Mouse (Mus musculus): Measurements from ENCODE around the gene Sik1. TPM values are rescaled to one million over a fixed set of nuclear protein-coding genes. Genes with fewer than 3 reads are reported as not detected.

Sik1 gene
- polyA plus RNA-seq, 2 experiments: 2.6 to 3.0 TPM

DNA sequence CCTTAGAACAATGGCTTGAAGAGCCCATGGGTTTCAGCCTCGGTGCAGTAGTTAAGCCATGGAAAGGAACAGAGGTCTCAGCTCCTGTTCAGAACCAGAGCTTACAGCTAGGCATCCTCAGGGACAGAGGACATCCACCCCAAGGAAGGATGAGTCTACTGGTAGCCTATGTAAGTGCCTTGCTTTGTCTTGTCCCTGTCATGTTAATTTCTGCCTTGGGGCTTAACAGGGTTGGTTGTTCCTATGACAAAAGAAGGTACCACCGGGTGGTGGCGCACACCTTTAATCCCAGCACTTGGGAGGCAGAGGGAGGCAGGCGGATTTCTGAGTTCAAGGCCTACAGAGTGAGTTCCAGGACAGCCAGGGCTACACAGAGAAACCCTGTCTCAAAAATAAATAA lies 44.3 kb downstream of the Sik1 start:
- WGBS (ENCODE audit: insufficient replicate concordance): 46% methylated on average over 4 of the region's 4 CpGs
- ATAC-seq (ENCODE audit: insufficient read depth): no peak

DNA sequence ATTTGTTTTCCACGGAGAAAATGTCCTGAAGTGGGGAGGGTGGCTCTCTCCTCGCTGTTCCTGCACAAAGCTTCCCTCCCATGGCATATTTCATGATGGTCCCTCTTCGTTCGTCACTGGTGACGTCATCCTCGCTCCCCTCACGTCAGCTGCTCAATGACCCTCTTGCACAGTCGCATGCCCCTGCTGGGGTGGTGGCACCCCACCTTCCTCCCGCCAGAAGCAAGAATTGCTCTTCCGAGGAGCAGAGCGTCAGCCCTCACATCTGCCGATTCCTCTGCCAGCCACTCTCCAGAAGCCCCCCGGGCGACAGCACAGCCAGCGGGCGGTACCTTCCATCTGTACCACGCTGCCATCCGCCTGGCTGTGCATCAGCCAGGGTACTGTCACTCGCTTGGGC lies 45.7 kb downstream of the Sik1 start:
- Histone ChIP-seq H3K27ac (no peak overlapping the region), H3K4me1 (replicated peaks; ENCODE audit: control insufficient read depth in 2 of 2, insufficient read depth in 2 of 2, low read length in 1 of 2) (peaks cover 0 to 2% of the 10 kb centered on the region in 2 experiments; a peak in 2 of 4 replicates), H3K27me3 (ENCODE audit: control insufficient read depth, insufficient read depth, low read length) (no peaks in the 10 kb centered on the region), H3K4me3 (ENCODE audit: insufficient read depth in 1 of 2, low read depth in 2 of 2, low read length in 2 of 2) (no peak overlapping the region), H3K36me3 (replicated peaks; ENCODE audit: control insufficient read depth, insufficient read depth, low read depth) (no peaks in the 10 kb centered on the region), H3K4me2 (ENCODE audit: low read depth) (no peak overlapping the region), H3K9ac (replicated peaks) (no peak overlapping the region), H3K9me3 (ENCODE audit: control insufficient read depth, low read length) (no peaks in the 10 kb centered on the region)
- TF ChIP-seq CTCF (IDR thresholded peaks at IDR 0.05; ENCODE audit: low read depth): no peak
- no peak for TF ChIP-seq EP300 (IDR thresholded peaks at IDR 0.05; ENCODE audit: low read depth)
- ATAC-seq (ENCODE audit: insufficient read depth): no peak
- no peak for DNase-seq (ENCODE audit: low read depth in 3 of 3, low spot score in 3 of 3)
- WGBS (ENCODE audit: insufficient replicate concordance): 58% methylated on average over 19 of the region's 19 CpGs

More for the DNA sequence above, 44.3 kb downstream of the Sik1 start:
- no peak overlapping the region for H3K4me2 ChIP-seq (ENCODE audit: low read depth)
- no peaks in the 10 kb centered on the region for H3K27me3 ChIP-seq (ENCODE audit: control insufficient read depth, insufficient read depth, low read length)
- H3K27ac ChIP-seq: no peak overlapping the region
- H3K9ac ChIP-seq (replicated peaks): no peak overlapping the region
- TF ChIP-seq EP300 (IDR thresholded peaks at IDR 0.05; ENCODE audit: low read depth) (no peak), CTCF (IDR thresholded peaks at IDR 0.05; ENCODE audit: low read depth) (no peak)
- no peak for DNase-seq (ENCODE audit: low read depth in 3 of 3, low spot score in 3 of 3)
- H3K4me1 ChIP-seq (replicated peaks; ENCODE audit: control insufficient read depth in 2 of 2, insufficient read depth in 2 of 2, low read length in 1 of 2): peaks cover 0 to 2% of the 10 kb centered on the region in 2 experiments; a peak in 2 of 4 replicates
- no peaks in the 10 kb centered on the region for H3K9me3 ChIP-seq (ENCODE audit: control insufficient read depth, low read length)
- no peaks in the 10 kb centered on the region for H3K36me3 ChIP-seq (replicated peaks; ENCODE audit: control insufficient read depth, insufficient read depth, low read depth)
- H3K4me3 ChIP-seq (ENCODE audit: insufficient read depth in 1 of 2, low read depth in 2 of 2, low read length in 2 of 2): no peak overlapping the region

DNA sequence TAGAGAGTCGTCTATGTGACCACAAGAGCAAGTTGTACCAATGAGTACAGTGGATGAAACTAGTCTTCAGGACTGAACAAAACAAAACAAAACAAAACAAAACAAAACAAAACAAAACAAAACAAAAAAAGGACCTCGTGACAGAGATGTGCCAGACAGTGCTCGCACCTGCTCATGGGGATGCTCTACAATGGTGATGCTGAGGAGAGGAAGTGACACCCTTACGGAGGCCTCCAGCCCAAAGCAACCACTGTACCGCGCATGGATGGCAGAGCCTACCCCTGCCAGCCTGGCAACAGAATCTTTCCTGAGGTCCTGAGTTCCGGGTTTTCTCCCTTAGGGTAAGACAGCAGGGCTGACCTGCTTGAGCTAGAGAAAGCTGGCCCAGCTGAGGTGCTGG lies 46.5 kb downstream of the Sik1 start:
- H3K4me2 ChIP-seq (ENCODE audit: low read depth): no peak overlapping the region
- no peak overlapping the region for H3K27ac ChIP-seq
- 67% methylated on average over 7 of the region's 7 CpGs for WGBS (ENCODE audit: insufficient replicate concordance)
- no peaks in the 10 kb centered on the region for H3K9me3 ChIP-seq (ENCODE audit: control insufficient read depth, low read length)
- H3K9ac ChIP-seq (replicated peaks): no peak overlapping the region
- TF ChIP-seq CTCF (IDR thresholded peaks at IDR 0.05; ENCODE audit: low read depth) (no peak), EP300 (IDR thresholded peaks at IDR 0.05; ENCODE audit: low read depth) (no peak)
- no peaks in the 10 kb centered on the region for H3K27me3 ChIP-seq (ENCODE audit: control insufficient read depth, insufficient read depth, low read length)
- no peak overlapping the region for H3K4me3 ChIP-seq (ENCODE audit: insufficient read depth in 1 of 2, low read depth in 2 of 2, low read length in 2 of 2)
- no peak for DNase-seq (ENCODE audit: low read depth in 3 of 3, low spot score in 3 of 3)
- ATAC-seq (ENCODE audit: insufficient read depth): no peak
- H3K4me1 ChIP-seq (replicated peaks; ENCODE audit: control insufficient read depth in 2 of 2, insufficient read depth in 2 of 2, low read length in 1 of 2): peaks cover 0 to 2% of the 10 kb centered on the region in 2 experiments; a peak in 2 of 4 replicates
- H3K36me3 ChIP-seq (replicated peaks; ENCODE audit: control insufficient read depth, insufficient read depth, low read depth): no peaks in the 10 kb centered on the region

DNA sequence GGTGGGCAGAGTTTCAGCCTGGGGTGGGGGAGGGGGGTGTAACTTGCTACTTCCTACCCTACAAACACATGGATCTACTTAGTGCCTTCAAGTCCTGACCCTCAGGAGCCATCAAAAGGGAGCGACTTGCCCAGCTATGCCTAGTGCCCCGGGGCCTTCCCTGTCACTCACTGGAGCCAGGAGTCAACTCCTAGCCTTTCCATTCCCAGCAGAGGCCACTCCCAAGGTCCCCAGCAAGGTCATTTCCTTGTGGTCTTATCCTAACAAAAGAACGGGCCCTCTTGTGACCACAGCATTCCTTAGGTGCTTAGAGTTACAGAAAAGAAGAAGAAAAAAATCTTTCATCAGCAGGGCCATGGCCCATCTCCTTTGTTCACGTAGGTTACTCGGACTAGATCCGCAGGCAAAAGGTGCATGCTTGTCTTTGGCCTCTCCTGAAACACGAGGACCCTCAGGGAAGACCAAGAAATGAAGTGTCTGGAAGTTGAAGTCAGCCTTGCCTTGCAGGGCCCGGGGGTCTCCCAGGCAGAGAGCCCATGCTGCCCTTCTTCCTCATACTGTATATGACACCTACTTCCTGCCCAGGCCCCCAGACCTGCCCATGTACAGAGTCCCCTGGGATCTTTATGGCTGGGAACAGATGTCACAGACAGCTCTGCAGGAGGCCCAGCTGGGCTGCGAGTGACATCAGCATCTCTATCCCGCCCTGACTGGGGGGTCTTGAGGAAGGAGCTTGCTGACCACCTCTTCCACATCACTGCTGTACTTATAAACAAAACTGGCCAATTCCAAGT lies 47.3 kb downstream of the Sik1 start:
- Histone ChIP-seq H3K9ac (replicated peaks) (no peak overlapping the region), H3K4me2 (ENCODE audit: low read depth) (no peak overlapping the region), H3K4me3 (ENCODE audit: insufficient read depth in 1 of 2, low read depth in 2 of 2, low read length in 2 of 2) (no peak overlapping the region), H3K4me1 (replicated peaks; ENCODE audit: control insufficient read depth in 2 of 2, insufficient read depth in 2 of 2, low read length in 1 of 2) (peaks cover 0 to 2% of the 10 kb centered on the region in 2 experiments; a peak in 2 of 4 replicates), H3K36me3 (replicated peaks; ENCODE audit: control insufficient read depth, insufficient read depth, low read depth) (no peaks in the 10 kb centered on the region), H3K27me3 (ENCODE audit: control insufficient read depth, insufficient read depth, low read length) (no peaks in the 10 kb centered on the region), H3K9me3 (ENCODE audit: control insufficient read depth, low read length) (no peaks in the 10 kb centered on the region), H3K27ac (no peak overlapping the region)
- ATAC-seq (ENCODE audit: insufficient read depth): no peak
- 42% methylated on average over 10 of the region's 10 CpGs for WGBS (ENCODE audit: insufficient replicate concordance)
- no peak for DNase-seq (ENCODE audit: low read depth in 3 of 3, low spot score in 3 of 3)
- TF ChIP-seq EP300 (IDR thresholded peaks at IDR 0.05; ENCODE audit: low read depth): no peak

DNA sequence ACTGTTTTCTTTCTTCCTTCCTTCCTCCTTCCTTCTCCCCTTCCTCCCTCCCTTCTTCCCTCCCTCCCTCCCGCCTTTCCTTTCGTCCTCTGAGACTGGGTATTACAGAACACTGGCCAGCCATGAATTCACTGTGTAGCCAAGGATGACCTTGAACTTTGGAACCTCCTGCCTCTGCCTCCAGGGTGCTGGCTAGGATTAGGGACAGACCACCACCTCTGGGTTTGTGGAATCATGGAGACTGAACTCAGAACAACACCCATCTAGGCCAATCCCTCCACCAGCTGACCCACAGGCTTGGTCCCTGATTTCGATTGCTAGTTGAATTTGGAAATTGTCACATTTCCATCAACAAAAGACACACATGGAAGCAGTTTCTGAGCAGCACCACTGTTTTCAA lies 49.1 kb downstream of the Sik1 start:
- Histone ChIP-seq H3K9me3 (ENCODE audit: control insufficient read depth, low read length) (no peaks in the 10 kb centered on the region), H3K9ac (replicated peaks) (no peak overlapping the region), H3K4me3 (ENCODE audit: insufficient read depth in 1 of 2, low read depth in 2 of 2, low read length in 2 of 2) (no peak overlapping the region), H3K27me3 (ENCODE audit: control insufficient read depth, insufficient read depth, low read length) (no peaks in the 10 kb centered on the region), H3K27ac (no peak overlapping the region), H3K4me2 (ENCODE audit: low read depth) (no peak overlapping the region), H3K36me3 (replicated peaks; ENCODE audit: control insufficient read depth, insufficient read depth, low read depth) (no peaks in the 10 kb centered on the region), H3K4me1 (replicated peaks; ENCODE audit: control insufficient read depth in 2 of 2, insufficient read depth in 2 of 2, low read length in 1 of 2) (peaks cover 0 to 2% of the 10 kb centered on the region in 2 experiments; a peak in 2 of 4 replicates)
- DNase-seq (ENCODE audit: low read depth in 3 of 3, low spot score in 3 of 3) (no peak), ATAC-seq (ENCODE audit: insufficient read depth) (no peak)
- WGBS (ENCODE audit: insufficient replicate concordance): 52% methylated on average over 3 of the region's 3 CpGs
- no peak for TF ChIP-seq EP300 (IDR thresholded peaks at IDR 0.05; ENCODE audit: low read depth)
- TF ChIP-seq CTCF (IDR thresholded peaks at IDR 0.05; ENCODE audit: low read depth): no peak

Measured in liver, embryonic 14.5 days (tissue).